Mouse (Mus musculus) sigmoid colon, adult 10 weeks (tissue): ENCODE data around the gene Ifi208. TPM values are rescaled to one million over a fixed set of nuclear protein-coding genes. Genes with fewer than 3 reads are reported as not detected.

Source experiments
- polyA plus RNA-seq: library from polyadenylated mRNA; stranded (reverse); fragments of 350-450 nt; fragmentation: Illumina TruSeq; extraction: RNeasy Lipid Tissue Mini Kit (QIAGEN cat#74804); gene quantifications from one replicate; pipeline ENCODE4 v1.2.3, GENCODE M21; 2014; ENCODE audit warnings: low read depth, low replicate concordance

Gene Ifi208
- 3.4 TPM for polyA plus RNA-seq

DNA sequence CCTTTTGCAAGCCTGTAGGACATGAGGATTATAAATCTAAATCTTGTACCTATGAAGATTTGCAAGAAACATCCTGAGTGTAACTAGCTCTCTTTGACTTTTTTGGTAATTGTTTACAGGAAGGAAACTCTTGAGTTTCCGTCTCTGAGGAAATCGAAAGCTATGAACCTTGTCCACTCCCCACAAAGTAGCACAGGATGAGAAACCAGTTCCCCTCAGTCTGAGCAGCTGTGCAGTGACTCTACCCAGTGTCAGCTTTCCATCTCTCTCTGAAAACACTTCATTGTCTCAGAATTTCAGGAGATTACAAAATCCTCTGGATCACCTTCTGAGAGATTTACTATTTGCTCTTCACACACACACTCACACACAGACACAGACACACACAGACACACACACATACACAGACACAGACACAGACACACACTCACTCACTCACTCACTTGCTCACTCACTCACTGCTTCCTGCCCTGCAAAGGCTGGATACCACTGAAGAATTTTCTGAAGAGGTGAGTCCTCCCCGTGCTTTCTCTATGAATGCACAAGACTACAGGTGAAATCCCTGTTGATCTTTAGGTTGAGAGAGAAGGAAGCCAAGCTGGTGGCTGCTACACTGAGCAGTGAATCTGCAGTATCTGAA is at the start of gene Ifi208:
Gene Ifi208, plus strand, starts transcription at position 218 of the 640 bp plus-strand sequence.

DNA sequence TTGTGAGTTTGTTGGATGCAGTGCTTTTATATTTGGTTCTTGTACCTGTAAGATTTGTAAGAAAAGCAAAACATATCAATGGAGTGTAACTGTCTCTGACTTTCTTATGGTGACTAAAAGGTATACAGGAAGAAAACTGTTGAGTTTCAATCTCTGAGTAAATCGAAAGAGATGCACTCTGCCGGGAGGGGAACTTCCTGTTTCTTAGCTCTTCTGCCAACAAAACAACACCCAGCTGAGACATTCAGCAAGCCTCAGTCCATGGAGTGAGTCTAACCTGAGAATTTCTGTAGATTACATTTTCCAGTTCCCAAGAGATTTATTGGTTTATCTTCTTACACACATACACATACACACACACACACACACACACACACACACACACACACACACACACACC is 42.9 kb upstream of the Ifi208 start, which contains the start of gene Ifi209:
Gene Ifi209, plus strand, starts transcription at position 296 of the 400 bp plus-strand sequence.

DNA sequence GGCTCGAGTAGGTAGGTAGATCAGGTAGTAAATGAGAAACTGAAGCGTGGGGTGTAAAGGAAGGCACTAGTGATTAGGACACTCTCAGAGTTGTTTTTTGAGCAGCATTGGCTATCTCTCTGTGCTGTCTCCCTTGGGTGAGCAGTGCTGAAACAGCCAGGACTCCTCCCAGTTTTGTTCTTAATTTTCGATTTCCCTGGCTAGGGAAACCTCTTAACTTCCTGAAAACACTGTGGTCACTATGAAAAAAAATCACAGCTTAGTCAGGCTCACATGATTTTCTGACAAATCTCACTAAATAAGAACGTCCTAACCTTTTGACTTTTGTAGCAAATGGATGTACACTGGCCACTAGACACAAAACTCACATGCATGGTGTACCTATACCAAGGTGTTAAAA is 68.2 kb downstream of the Ifi208 start, which contains the start of gene Ifi207:
Gene Ifi207, minus strand, starts transcription at position 92 of the 400 bp plus-strand sequence.

Other genes with a start within 250 kb of the Ifi208 start
- gene Ifi206, start 182.6 kb upstream of the Ifi208 start, polyA plus RNA-seq, result 2.6 TPM
- 1.9 TPM for gene Ifi214, start 137.7 kb upstream of the Ifi208 start, polyA plus RNA-seq
- gene Ifi213, start 74.4 kb upstream of the Ifi208 start, polyA plus RNA-seq, result 8.0 TPM
- gene Ifi209, start 42.8 kb upstream of the Ifi208 start, polyA plus RNA-seq, result 17.8 TPM
- gene Ifi207, start 68.1 kb downstream of the Ifi208 start, polyA plus RNA-seq, result 7.8 TPM
- 17.2 TPM for gene Ifi204, start 93.3 kb downstream of the Ifi208 start, polyA plus RNA-seq
- gene Ifi211, start 239.4 kb downstream of the Ifi208 start, polyA plus RNA-seq, result 13.5 TPM